Mouse (Mus musculus) midbrain, embryonic 14.5 days (tissue): ENCODE data around the gene Tex261. TPM values are rescaled to one million over a fixed set of nuclear protein-coding genes. Genes with fewer than 3 reads are reported as not detected.

Experiments used
- ATAC-seq: fragments of 200-750 bp; cut with Nextera tagmentation; 2 replicates; pipeline ENCODE4 v1.8.0; 2017; ENCODE audit warnings: moderate number of reproducible peaks, moderate library complexity; ENCODE audit not compliant: low FRiP score, low TSS enrichment
- DNase-seq: peaks from one replicate; pipeline ENCODE4 v3.0.0-alpha.2; 2015
- H3K27ac ChIP-seq: fragments of 300-500 bp; sonication (generic); replicated peaks from 2 replicates; pipeline ENCODE4 v1.5.1; 2014; ENCODE audit warnings: mild to moderate bottlenecking, low read depth, low read length, moderate library complexity
- H3K27me3 ChIP-seq: fragments of 300-500 bp; sonication (generic); 2 replicates; pipeline ENCODE4 v1.6.1; 2014; ENCODE audit warnings: low read length, control low read depth, mixed read lengths; ENCODE audit not compliant: control insufficient read depth, insufficient read depth
- H3K36me3 ChIP-seq: fragments of 300-500 bp; sonication (generic); 2 replicates; pipeline ENCODE4 v1.6.1; 2014; ENCODE audit warnings: low read length, control low read depth; ENCODE audit not compliant: control insufficient read depth, insufficient read depth
- H3K4me1 ChIP-seq: fragments of 300-500 bp; sonication (generic); 2 replicates; pipeline ENCODE4 v1.6.1; 2014; ENCODE audit warnings: mild to moderate bottlenecking, antibody characterized with exemption, low read length, control low read depth; ENCODE audit not compliant: control insufficient read depth, insufficient read depth
- H3K4me2 ChIP-seq: fragments of 300-500 bp; sonication (generic); 2 replicates; pipeline ENCODE4 v1.6.1; 2014; ENCODE audit warnings: mild to moderate bottlenecking, low read length, moderate library complexity
- H3K4me3 ChIP-seq: fragments of 300-500 bp; sonication (generic); replicated peaks from 2 replicates; pipeline ENCODE4 v1.5.1; 2014; ENCODE audit warnings: low read depth, low read length
- H3K9ac ChIP-seq: fragments of 300-500 bp; sonication (generic); replicated peaks from 2 replicates; pipeline ENCODE4 v1.6.1; 2014; ENCODE audit warnings: mild to moderate bottlenecking, low read length, moderate library complexity
- H3K9me3 ChIP-seq: fragments of 300-500 bp; sonication (generic); 2 replicates; pipeline ENCODE4 v1.6.1; 2016; ENCODE audit warnings: low read length, control low read depth, mixed read lengths; ENCODE audit not compliant: control insufficient read depth
- WGBS: fragments of 180-500 bp; shearing (Covaris S2); extraction: QIAGEN DNeasy Blood & Tissue Kit; methylation state at CpG from one replicate; pipeline ENCODE4 v1.1.7; 2014; 5-methylcytosine and 5-hydroxymethylcytosine counted together
- polyA plus RNA-seq: library from polyadenylated mRNA; unstranded; fragments of >200 nt; fragmentation: Nextera tagmentation; extraction: Ambion mirVana; gene quantifications from 2 replicates; pipeline ENCODE4 v1.2.1, GENCODE M21; 2014

The Tex261 gene
- polyA plus RNA-seq, 1 experiment from 2014 or later, result 59.0 TPM

- no peak for DNase-seq
- Histone ChIP-seq H3K9me3 (no peaks in the 10 kb centered on the region), H3K4me2 (no peak overlapping the region), H3K4me3 (no peak overlapping the region), H3K27ac (no peak overlapping the region), H3K9ac (no peak overlapping the region), H3K36me3 (no peaks in the 10 kb centered on the region), H3K27me3 (0 out of 2 replicates have a peak, but pooled peaks cover 9% of the 10 kb centered on the region), H3K4me1 (no peaks in the 10 kb centered on the region)
- ATAC-seq, result no peak
- 44% methylated on average over 3 of the region's 3 CpGs for WGBS
Measured at GRCm38 (mm10) chr6:83749286-83749685, 26.3 kb downstream of the Tex261 start.

- Histone ChIP-seq H3K4me2 (no peak overlapping the region), H3K4me1 (no peaks in the 10 kb centered on the region), H3K27ac (no peak overlapping the region), H3K27me3 (no peaks in the 10 kb centered on the region), H3K9ac (no peak overlapping the region), H3K4me3 (no peak overlapping the region), H3K36me3 (no peaks in the 10 kb centered on the region), H3K9me3 (no peaks in the 10 kb centered on the region)
- DNase-seq, result no peak
- no peak for ATAC-seq
- WGBS, result 56% methylated on average over 2 of the region's 2 CpGs
Measured at GRCm38 (mm10) chr6:83745466-83745865, 30.1 kb downstream of the Tex261 start.

GRCm38 (mm10) chr6:83744557-83744956, 31.1 kb downstream of the Tex261 start:
- Histone ChIP-seq H3K4me1 (no peaks in the 10 kb centered on the region), H3K4me3 (no peak overlapping the region), H3K9ac (no peak overlapping the region), H3K27me3 (no peaks in the 10 kb centered on the region), H3K27ac (no peak overlapping the region), H3K36me3 (no peaks in the 10 kb centered on the region), H3K4me2 (no peak overlapping the region), H3K9me3 (no peaks in the 10 kb centered on the region)
- ATAC-seq (no peak), DNase-seq (no peak)
- WGBS, result 73% methylated on average over 5 of the region's 5 CpGs

GRCm38 (mm10) chr6:83744126-83744525, 31.5 kb downstream of the Tex261 start:
- Histone ChIP-seq H3K4me1 (no peaks in the 10 kb centered on the region), H3K9me3 (no peaks in the 10 kb centered on the region), H3K36me3 (no peaks in the 10 kb centered on the region), H3K27me3 (no peaks in the 10 kb centered on the region), H3K9ac (no peak overlapping the region), H3K4me2 (no peak overlapping the region), H3K27ac (no peak overlapping the region), H3K4me3 (no peak overlapping the region)
- DNase-seq (no peak), ATAC-seq (no peak)
- WGBS, result 73% methylated on average over 5 of the region's 5 CpGs

- Histone ChIP-seq H3K27me3 (no peaks in the 10 kb centered on the region), H3K4me1 (no peaks in the 10 kb centered on the region), H3K27ac (no peak overlapping the region), H3K36me3 (no peaks in the 10 kb centered on the region), H3K9ac (no peak overlapping the region), H3K9me3 (no peaks in the 10 kb centered on the region), H3K4me3 (no peak overlapping the region), H3K4me2 (no peak overlapping the region)
- WGBS, result 60% methylated on average over 5 of the region's 5 CpGs
- DNase-seq (no peak), ATAC-seq (no peak)
Measured at GRCm38 (mm10) chr6:83743212-83743611, 32.4 kb downstream of the Tex261 start.

- Histone ChIP-seq H3K9me3 (no peaks in the 10 kb centered on the region), H3K27me3 (no peaks in the 10 kb centered on the region), H3K4me3 (no peak within 1 kb of the TSS), H3K36me3 (no peaks in the 10 kb centered on the region), H3K4me1 (no peaks in the 10 kb centered on the region), H3K9ac (no peak within 1 kb of the TSS), H3K27ac (no peak within 1 kb of the TSS), H3K4me2 (no peak within 1 kb of the TSS)
- no peak for ATAC-seq
- 67% methylated on average over 5 of the region's 5 CpGs for WGBS
- no peak for DNase-seq
Measured at GRCm38 (mm10) chr6:83742761-83743160, 32.9 kb downstream of the Tex261 start, which contains the start of gene Atp6v1b1. Atp6v1b1 (plus strand) TSS chr6:83742990.

- ATAC-seq (no peak), DNase-seq (no peak)
- no peak overlapping the region for H3K9ac ChIP-seq
- H3K9me3 ChIP-seq, result no peaks in the 10 kb centered on the region
- H3K27me3 ChIP-seq, result no peaks in the 10 kb centered on the region
- H3K4me2 ChIP-seq, result no peak overlapping the region
- WGBS, result 77% methylated on average over 6 of the region's 6 CpGs
- no peak overlapping the region for H3K27ac ChIP-seq
- no peak overlapping the region for H3K4me3 ChIP-seq
- no peaks in the 10 kb centered on the region for H3K4me1 ChIP-seq
- no peaks in the 10 kb centered on the region for H3K36me3 ChIP-seq
Measured at GRCm38 (mm10) chr6:83738596-83738995, 37.0 kb downstream of the Tex261 start.

- H3K36me3 ChIP-seq, result no peaks in the 10 kb centered on the region
- H3K4me2 ChIP-seq, result no peak overlapping the region
- H3K27ac ChIP-seq, result no peak overlapping the region
- H3K4me1 ChIP-seq, result no peaks in the 10 kb centered on the region
- H3K9ac ChIP-seq, result no peak overlapping the region
- DNase-seq (no peak), ATAC-seq (no peak)
- H3K9me3 ChIP-seq, result no peaks in the 10 kb centered on the region
- no peak overlapping the region for H3K4me3 ChIP-seq
- 40% methylated on average over 13 of the region's 13 CpGs for WGBS
- H3K27me3 ChIP-seq, result no peaks in the 10 kb centered on the region
Measured at GRCm38 (mm10) chr6:83737311-83737710, 38.3 kb downstream of the Tex261 start.

- H3K27ac ChIP-seq, result no peak overlapping the region
- no peaks in the 10 kb centered on the region for H3K9me3 ChIP-seq
- no peak overlapping the region for H3K9ac ChIP-seq
- H3K27me3 ChIP-seq, result no peaks in the 10 kb centered on the region
- no peaks in the 10 kb centered on the region for H3K36me3 ChIP-seq
- no peak overlapping the region for H3K4me2 ChIP-seq
- ATAC-seq (no peak), DNase-seq (peak; percentile 74)
- WGBS, result 34% methylated on average over 5 of the region's 5 CpGs
- no peak overlapping the region for H3K4me3 ChIP-seq
- no peaks in the 10 kb centered on the region for H3K4me1 ChIP-seq
Measured at GRCm38 (mm10) chr6:83731128-83731527, 44.5 kb downstream of the Tex261 start.
